18 mouse cellular contexts compared by ENCODE assay signal in the genomic region with DNA sequence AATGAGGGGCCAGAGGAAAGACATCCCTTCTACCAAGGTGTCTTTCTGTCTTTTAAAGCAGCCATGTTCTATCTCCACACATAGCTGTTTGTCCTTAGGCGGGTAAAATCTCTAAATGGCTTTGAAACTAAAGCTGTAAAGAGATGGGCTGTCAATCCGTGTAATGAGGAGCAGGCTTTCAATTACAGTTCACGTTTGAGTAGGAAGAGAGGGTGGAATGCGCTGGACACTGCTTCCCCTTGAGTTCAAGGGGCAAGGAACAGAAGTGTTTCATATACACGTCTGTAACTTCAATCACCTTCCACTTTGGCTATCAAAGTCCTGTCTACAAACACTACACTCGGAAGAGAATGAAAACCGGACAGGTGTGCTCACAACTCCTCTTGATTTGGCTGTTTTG. TPM values are rescaled to one million over a fixed set of nuclear protein-coding genes. Genes with fewer than 3 reads are reported as not detected.
DNase-seq lines count a peak whose midpoint lies in the region; ATAC-seq and TF ChIP-seq lines count a peak whose summit lies in the region.
"Had no signal": no experiment of that assay in that cellular context is flagged by ENCODE, and none has a peak within 500 bp of the region (broad histone marks: within the 10 kb centered on the region; RNA-seq: fewer than 3 reads in every experiment).

No protein-coding gene starts in this region.

- no peaks in the 10 kb centered on the region for H3K9me3 ChIP-seq in hindbrain, embryonic 12.5 days (replicated peaks)
- H3K9me3 ChIP-seq in hindbrain, embryonic 10.5 days: no peaks in the 10 kb centered on the region
- no peaks in the 10 kb centered on the region for H3K9me3 ChIP-seq in stomach, embryonic 15.5 days
- H3K9me3 ChIP-seq in stomach, postnatal 0 days (ENCODE audit: control insufficient read depth, low read length): peaks cover 4% of the 10 kb centered on the region; the same call in 1 of the 2 replicates
- H3K9me3 ChIP-seq: heart, embryonic 10.5 days; liver, embryonic 15.5 days had no signal

- WGBS in hindbrain, embryonic 12.5 days: 55% methylated on average over 7 of the region's 7 CpGs
- 62% methylated on average over 7 of the region's 7 CpGs for WGBS in hindbrain, embryonic 10.5 days
- WGBS in stomach, embryonic 15.5 days: 51% methylated on average over 7 of the region's 7 CpGs
- WGBS in stomach, postnatal 0 days: 52% methylated on average over 7 of the region's 7 CpGs

- H3K4me1 ChIP-seq in hindbrain, embryonic 12.5 days: peaks cover 34% of the 10 kb centered on the region
- H3K4me1 ChIP-seq in hindbrain, embryonic 10.5 days (replicated peaks): peaks cover 54% of the 10 kb centered on the region
- H3K4me1 ChIP-seq in stomach, embryonic 15.5 days: no peaks in the 10 kb centered on the region
- no peaks in the 10 kb centered on the region for H3K4me1 ChIP-seq in stomach, postnatal 0 days (replicated peaks; ENCODE audit: control insufficient read depth, insufficient read depth)
- H3K4me1 ChIP-seq: liver, embryonic 15.5 days had no signal

- no peak overlapping the region for H3K9ac ChIP-seq in hindbrain, embryonic 12.5 days
- no peak overlapping the region for H3K9ac ChIP-seq in stomach, embryonic 15.5 days
- no peak overlapping the region for H3K9ac ChIP-seq in stomach, postnatal 0 days (ENCODE audit: low read length)
- H3K9ac ChIP-seq: liver, embryonic 15.5 days had no signal

- H3K4me2 ChIP-seq in hindbrain, embryonic 12.5 days (replicated peaks): no peak overlapping the region
- H3K4me2 ChIP-seq in stomach, embryonic 15.5 days: no peak overlapping the region
- H3K4me2 ChIP-seq in stomach, postnatal 0 days (replicated peaks; ENCODE audit: low read depth): no peak overlapping the region
- H3K4me2 ChIP-seq: liver, embryonic 15.5 days had no signal

- no peak for ATAC-seq in hindbrain, embryonic 12.5 days (ENCODE audit: low FRiP score)
- ATAC-seq in stomach, embryonic 15.5 days (ENCODE audit: insufficient read depth, low FRiP score, low read depth): no peak
- ATAC-seq in stomach, postnatal 0 days (ENCODE audit: low FRiP score, low TSS enrichment): no peak
- ATAC-seq: activated CD4-positive, CD25-positive, alpha-beta regulatory T cell, adult 4 months; intestine, postnatal 0 days had no signal

- no peak overlapping the region for H3K4me3 ChIP-seq in hindbrain, embryonic 12.5 days
- H3K4me3 ChIP-seq in hindbrain, embryonic 10.5 days: no peak overlapping the region
- no peak overlapping the region for H3K4me3 ChIP-seq in stomach, embryonic 15.5 days (replicated peaks)
- no peak overlapping the region for H3K4me3 ChIP-seq in stomach, postnatal 0 days (ENCODE audit: low read depth, low read length)
- H3K4me3 ChIP-seq: heart, embryonic 10.5 days; liver, embryonic 15.5 days had no signal

- TF ChIP-seq EP300 in stomach, postnatal 0 days (optimal IDR thresholded peaks at IDR 0.05): no peak

- H3K36me3 ChIP-seq in hindbrain, embryonic 12.5 days: peaks cover 37% of the 10 kb centered on the region
- H3K36me3 ChIP-seq in hindbrain, embryonic 10.5 days: peaks cover 90% of the 10 kb centered on the region
- H3K36me3 ChIP-seq in stomach, embryonic 15.5 days: peaks cover 26% of the 10 kb centered on the region
- peaks cover 13% of the 10 kb centered on the region for H3K36me3 ChIP-seq in stomach, postnatal 0 days (ENCODE audit: control insufficient read depth, insufficient read depth, low read length)
- H3K36me3 ChIP-seq: liver, embryonic 15.5 days had no signal

- no peak for TF ChIP-seq CTCF in stomach, postnatal 0 days (IDR thresholded peaks at IDR 0.05; ENCODE audit: low read depth)

- DNase-seq in embryo, embryonic 10 days (ENCODE audit: low spot score): peak; percentile 52
- DNase-seq in embryo, embryonic 11 days: no peak
- DNase-seq in heart, adult 11 months: peak; percentile 39
- DNase-seq in heart, postnatal 4 days: no peak
- DNase-seq in hindbrain, embryonic 10.5 days (ENCODE audit: low spot score): no peak
- DNase-seq in stomach, postnatal 0 days (ENCODE audit: low spot score): no peak
- DNase-seq: adrenal gland, adult 8-10 months; cerebellum, adult 18-20 months; gastrocnemius, postnatal 25 days; liver; midbrain, embryonic 14.5 days; thymus, postnatal 14 days had no signal

- peak overlapping the region; percentile 7; the same call in 1 of the 2 replicates for H3K27ac ChIP-seq in hindbrain, embryonic 12.5 days
- no peak overlapping the region for H3K27ac ChIP-seq in hindbrain, embryonic 10.5 days
- peak overlapping the region; percentile 32; the same call in 1 of the 2 replicates for H3K27ac ChIP-seq in stomach, embryonic 15.5 days
- no peak overlapping the region for H3K27ac ChIP-seq in stomach, postnatal 0 days (replicated peaks)
- H3K27ac ChIP-seq: heart, embryonic 10.5 days; liver, embryonic 15.5 days had no signal

- peaks cover 3% of the 10 kb centered on the region; the same call in 1 of the 2 replicates for H3K27me3 ChIP-seq in hindbrain, embryonic 12.5 days
- H3K27me3 ChIP-seq in hindbrain, embryonic 10.5 days (ENCODE audit: insufficient read depth, poor library complexity, severe bottlenecking): no peaks in the 10 kb centered on the region
- no peaks in the 10 kb centered on the region for H3K27me3 ChIP-seq in stomach, embryonic 15.5 days (replicated peaks)
- H3K27me3 ChIP-seq in stomach, postnatal 0 days (ENCODE audit: control insufficient read depth, insufficient read depth, low read length): no peaks in the 10 kb centered on the region
- H3K27me3 ChIP-seq: liver, embryonic 15.5 days had no signal

RNA-seq across cellular contexts. Expression of a gene that starts 37.0 kb away (rescaled TPM):
- total RNA-seq in heart, postnatal 4 days (2021): 10 to 100 TPM; 47.4 to 47.8 TPM
- polyA plus RNA-seq in hindbrain, embryonic 12.5 days (2016; fragmentation: Nextera tagmentation; extraction: Ambion mirVana): 61.5 and 64.7 TPM in 2 replicates
- 33.8 and 34.7 TPM in 2 replicates for polyA plus RNA-seq in hindbrain, embryonic 10.5 days (2016; fragmentation: Nextera tagmentation; extraction: Ambion mirVana)
- polyA plus RNA-seq in stomach, embryonic 15.5 days (2015; fragmentation: Nextera tagmentation; extraction: Ambion mirVana): 15.5 and 15.6 TPM in 2 replicates
- 7.2 and 7.8 TPM in 2 replicates for polyA plus RNA-seq in stomach, postnatal 0 days (2015; fragmentation: Nextera tagmentation; extraction: Ambion mirVana)

Comparison
In these comparisons a context has a peak if more than half of its experiments do, and no peak if none do; other contexts are left out.
1. DNase-seq: peak in embryo, embryonic 10 days (single experiment) and heart, adult 11 months (single experiment); none in embryo, embryonic 11 days (single experiment), heart, postnatal 4 days (single experiment), hindbrain, embryonic 10.5 days (single experiment) and stomach, postnatal 0 days (single experiment).
2. H3K27ac ChIP-seq: peak in hindbrain, embryonic 12.5 days (single experiment) and stomach, embryonic 15.5 days (single experiment); none in hindbrain, embryonic 10.5 days (single experiment) and stomach, postnatal 0 days (single experiment).